Mouse (Mus musculus) olfactory bulb, adult 2 months (tissue): ENCODE measurements around the gene Cacna2d2. TPM values are rescaled to one million over a fixed set of nuclear protein-coding genes. Genes with fewer than 3 reads are reported as not detected.

ENCODE experiments used
- H3K27ac ChIP-seq: fragments of 200-500 bp; 2 replicates; pipeline ENCODE4 v1.5.1; 2012; ENCODE audit warnings: low read depth, low read length; ENCODE audit not compliant: insufficient read depth
- H3K4me1 ChIP-seq: fragments of 200-500 bp; 2 replicates; pipeline ENCODE4 v1.6.1; 2012; ENCODE audit warnings: low read length; ENCODE audit not compliant: control insufficient read depth, insufficient read depth
- H3K4me3 ChIP-seq: fragments of 200-500 bp; 2 replicates; pipeline ENCODE4 v1.5.1; 2012; ENCODE audit warnings: mild to moderate bottlenecking, low read depth, low read length, moderate library complexity; ENCODE audit not compliant: insufficient read depth
- CTCF ChIP-seq: fragments of 200-500 bp; IDR thresholded peaks from 2 replicates; pipeline ENCODE4 v1.5.1; 2012; ENCODE audit warnings: low read depth, mild to moderate bottlenecking, low read length, moderate library complexity; ENCODE audit not compliant: insufficient read depth
- POLR2A ChIP-seq: fragments of 200-500 bp; IDR thresholded peaks from 2 replicates; pipeline ENCODE4 v1.6.1; 2012; ENCODE audit warnings: mild to moderate bottlenecking, low read depth, low read length, moderate library complexity; ENCODE audit not compliant: insufficient read depth
- WGBS: fragments of 180-500 bp; shearing (Covaris S2); methylation state at CpG from one replicate; pipeline ENCODE4 v1.1.7; 2018; 5-methylcytosine and 5-hydroxymethylcytosine counted together
- polyA plus RNA-seq: library from polyadenylated mRNA; stranded (reverse); fragments of >200 nt; gene quantifications from 2 replicates; pipeline ENCODE4 v1.2.4, GENCODE M21; 2012; ENCODE audit warnings: low replicate concordance; ENCODE audit not compliant: missing spikeins, insufficient read depth, insufficient read length

Gene Cacna2d2
- not detected in 2 replicates for polyA plus RNA-seq

- Histone ChIP-seq H3K27ac (no peak within 1 kb of the TSS), H3K4me1 (peaks cover 16% of the 10 kb centered on the region), H3K4me3 (peak within 1 kb of the TSS; percentile 53)
- under 1% methylated on average over 53 of the region's 54 CpGs for WGBS
- no peak for TF ChIP-seq CTCF
- no peak for TF ChIP-seq POLR2A
Observed at GRCm38 (mm10) chr9:107399491-107399971, at the start of gene Cacna2d2. Gene Cacna2d2, plus strand, starts transcription at chr9:107399612.

GRCm38 (mm10) chr9:107354826-107355225 is 44.6 kb upstream of the Cacna2d2 start:
- no peak overlapping the region for H3K4me3 ChIP-seq
- H3K27ac ChIP-seq: no peak overlapping the region
- H3K4me1 ChIP-seq: peaks cover 32% of the 10 kb centered on the region
- TF ChIP-seq CTCF (no peak), POLR2A (no peak)
- WGBS: 96% methylated on average over 1 of the region's 1 CpGs

GRCm38 (mm10) chr9:107355870-107356765 is 43.3 kb upstream of the Cacna2d2 start:
- WGBS: 50% methylated on average over 7 of the region's 7 CpGs
- Histone ChIP-seq H3K4me3 (no peak overlapping the region), H3K27ac (no peak overlapping the region), H3K4me1 (peaks cover 22% of the 10 kb centered on the region)
- peak; percentile 57 for TF ChIP-seq CTCF
- TF ChIP-seq POLR2A: no peak

GRCm38 (mm10) chr9:107357651-107358050 is 41.8 kb upstream of the Cacna2d2 start:
- TF ChIP-seq CTCF (peak; percentile 63), POLR2A (no peak)
- Histone ChIP-seq H3K4me3 (no peak overlapping the region), H3K27ac (no peak overlapping the region), H3K4me1 (peaks cover 15% of the 10 kb centered on the region)
- 19% methylated on average over 5 of the region's 5 CpGs for WGBS

- 21% methylated on average over 3 of the region's 3 CpGs for WGBS
- TF ChIP-seq CTCF: no peak
- no peak for TF ChIP-seq POLR2A
- H3K27ac ChIP-seq: no peak overlapping the region
Observed at GRCm38 (mm10) chr9:107360989-107361388, 38.4 kb upstream of the Cacna2d2 start.

GRCm38 (mm10) chr9:107366644-107367043 is 32.8 kb upstream of the Cacna2d2 start:
- 9% methylated on average over 3 of the region's 3 CpGs for WGBS
- TF ChIP-seq POLR2A: no peak
- TF ChIP-seq CTCF: no peak

More at GRCm38 (mm10) chr9:107360989-107361388, 38.4 kb upstream of the Cacna2d2 start:
- Histone ChIP-seq H3K4me3 (no peak overlapping the region), H3K4me1 (no peaks in the 10 kb centered on the region)

GRCm38 (mm10) chr9:107368302-107368701 is 31.1 kb upstream of the Cacna2d2 start:
- H3K4me1 ChIP-seq: peaks cover 4% of the 10 kb centered on the region; the same call in 1 of the 2 replicates
- H3K27ac ChIP-seq: no peak overlapping the region
- no peak overlapping the region for H3K4me3 ChIP-seq
- TF ChIP-seq POLR2A: no peak
- TF ChIP-seq CTCF: no peak
- 96% methylated on average over 1 of the region's 1 CpGs for WGBS

More at GRCm38 (mm10) chr9:107366644-107367043, 32.8 kb upstream of the Cacna2d2 start:
- H3K4me1 ChIP-seq: no peaks in the 10 kb centered on the region
- H3K27ac ChIP-seq: no peak overlapping the region
- H3K4me3 ChIP-seq: no peak overlapping the region

GRCm38 (mm10) chr9:107369270-107370105 is 29.9 kb upstream of the Cacna2d2 start:
- WGBS: 55% methylated on average over 10 of the region's 10 CpGs
- H3K27ac ChIP-seq: no peak overlapping the region
- no peak overlapping the region for H3K4me3 ChIP-seq
- TF ChIP-seq POLR2A: no peak
- TF ChIP-seq CTCF: no peak
- peaks cover 4% of the 10 kb centered on the region; the same call in 1 of the 2 replicates for H3K4me1 ChIP-seq

- H3K4me1 ChIP-seq: peaks cover 4% of the 10 kb centered on the region; the same call in 1 of the 2 replicates
- TF ChIP-seq POLR2A (no peak), CTCF (no peak)
- 24% methylated on average over 4 of the region's 4 CpGs for WGBS
- no peak overlapping the region for H3K27ac ChIP-seq
- H3K4me3 ChIP-seq: no peak overlapping the region
Observed at GRCm38 (mm10) chr9:107370106-107370463, 29.3 kb upstream of the Cacna2d2 start.
